Mouse (Mus musculus) hindbrain, postnatal 0 days (tissue): ENCODE measurements around the gene Zfp790. TPM values are rescaled to one million over a fixed set of nuclear protein-coding genes. Genes with fewer than 3 reads are reported as not detected.

ENCODE experiments used
- ATAC-seq: fragments of 200-750 bp; cut with Nextera tagmentation; 2 replicates; pipeline ENCODE4 v1.8.0; 2017; ENCODE audit warnings: mild to moderate bottlenecking, moderate TSS enrichment, moderate library complexity
- DNase-seq: peaks from one replicate; pipeline ENCODE4 v3.0.0-alpha.2; 2015; ENCODE audit warnings: low spot score
- H3K27ac ChIP-seq: fragments of 300-500 bp; sonication (generic); 2 replicates; pipeline ENCODE4 v1.5.1; 2014; ENCODE audit warnings: mild to moderate bottlenecking
- H3K27me3 ChIP-seq: fragments of 300-500 bp; sonication (generic); 2 replicates; pipeline ENCODE4 v1.6.1; 2014; ENCODE audit warnings: low read length, mixed read lengths; ENCODE audit not compliant: insufficient read depth
- H3K36me3 ChIP-seq: fragments of 300-500 bp; sonication (generic); 2 replicates; pipeline ENCODE4 v1.6.1; 2014; ENCODE audit warnings: low read length, mixed read lengths; ENCODE audit not compliant: insufficient read depth
- H3K4me1 ChIP-seq: fragments of 300-500 bp; sonication (generic); 2 replicates; pipeline ENCODE4 v1.6.1; 2014; ENCODE audit warnings: antibody characterized with exemption, low read length, mixed read lengths; ENCODE audit not compliant: insufficient read depth
- H3K4me2 ChIP-seq: fragments of 300-500 bp; sonication (generic); 2 replicates; pipeline ENCODE4 v1.6.1; 2014; ENCODE audit warnings: low read depth, mild to moderate bottlenecking, low read length, moderate library complexity, mixed read lengths
- H3K4me3 ChIP-seq: fragments of 300-500 bp; sonication (generic); 2 replicates; pipeline ENCODE4 v1.5.1; 2014; ENCODE audit warnings: low read length
- H3K9ac ChIP-seq: fragments of 300-500 bp; sonication (generic); replicated peaks from 2 replicates; pipeline ENCODE4 v1.6.1; 2014; ENCODE audit warnings: mild to moderate bottlenecking, low read length, moderate library complexity, mixed read lengths
- H3K9me3 ChIP-seq: fragments of 300-500 bp; sonication (generic); 2 replicates; pipeline ENCODE4 v1.6.1; 2016; ENCODE audit warnings: low read length, mixed read lengths
- CTCF ChIP-seq: IDR thresholded peaks from 2 replicates; pipeline ENCODE4 v1.5.1; 2016; ENCODE audit warnings: antibody characterized with exemption, control low read depth, low read depth
- WGBS: fragments of 180-500 bp; shearing (Covaris S2); extraction: QIAGEN DNeasy Blood & Tissue Kit; methylation state at CpG from one replicate; pipeline ENCODE4 v1.1.7; 2014; 5-methylcytosine and 5-hydroxymethylcytosine counted together
- polyA plus RNA-seq: library from polyadenylated mRNA; unstranded; fragments of >200 nt; fragmentation: Nextera tagmentation; extraction: Ambion mirVana; gene quantifications from 2 replicates; pipeline ENCODE4 v1.2.1, GENCODE M21; 2015
- total RNA-seq: library from RNA; depleted of rRNA; stranded (reverse); fragments of >200 nt; gene quantifications from 2 replicates; pipeline ENCODE4 v1.2.3, GENCODE M21; 2014

Gene Zfp790
- total and polyA plus RNA-seq, 2 experiments from 2014 or later: 6.4 to 8.8 TPM

GRCm38 (mm10) chr7:29812244-29812643 lies 3.7 kb upstream of the Zfp790 start:
- TF ChIP-seq CTCF: no peak
- no peak overlapping the region for H3K4me2 ChIP-seq
- H3K4me3 ChIP-seq: no peak overlapping the region
- no peak overlapping the region for H3K9ac ChIP-seq
- 0 out of 2 replicates have a peak, but pooled peaks cover 11% of the 10 kb centered on the region for H3K4me1 ChIP-seq
- 87% methylated on average over 1 of the region's 1 CpGs for WGBS
- ATAC-seq (no peak), DNase-seq (no peak)
- H3K9me3 ChIP-seq: no peaks in the 10 kb centered on the region
- no peaks in the 10 kb centered on the region for H3K27me3 ChIP-seq
- H3K27ac ChIP-seq: no peak overlapping the region
- H3K36me3 ChIP-seq: no peaks in the 10 kb centered on the region

- ATAC-seq (no peak), DNase-seq (no peak)
- Histone ChIP-seq H3K4me1 (peaks cover 22% of the 10 kb centered on the region; the same call in 1 of the 2 replicates), H3K27me3 (no peaks in the 10 kb centered on the region), H3K4me3 (no peak overlapping the region), H3K27ac (no peak overlapping the region), H3K9ac (no peak overlapping the region), H3K4me2 (peak overlapping the region; percentile 78; the same call in 1 of the 2 replicates), H3K9me3 (no peaks in the 10 kb centered on the region), H3K36me3 (no peaks in the 10 kb centered on the region)
- 95% methylated on average over 2 of the region's 2 CpGs for WGBS
- TF ChIP-seq CTCF: no peak
These were observed 1.5 kb upstream of the Zfp790 start for GRCm38 (mm10) chr7:29814381-29814780.

GRCm38 (mm10) chr7:29815061-29815784 lies 691 bp upstream of the Zfp790 start:
- H3K9me3 ChIP-seq: no peaks in the 10 kb centered on the region
- WGBS: under 1% methylated on average over 12 of the region's 12 CpGs

GRCm38 (mm10) chr7:29818619-29819254 lies 2.8 kb downstream of the Zfp790 start:
- Histone ChIP-seq H3K27ac (peak overlapping the region; percentile 38; the same call in 1 of the 2 replicates), H3K4me2 (peak overlapping the region; percentile 80), H3K36me3 (no peaks in the 10 kb centered on the region), H3K4me1 (peaks cover 24% of the 10 kb centered on the region; the same call in 1 of the 2 replicates), H3K9me3 (no peaks in the 10 kb centered on the region), H3K4me3 (peak overlapping the region; percentile 48), H3K27me3 (no peaks in the 10 kb centered on the region), H3K9ac (peak overlapping the region; percentile 44)
- TF ChIP-seq CTCF: no peak
- ATAC-seq: peak; percentile 80
- 2% methylated on average over 12 of the region's 12 CpGs for WGBS
- DNase-seq: peak; percentile 95

More at GRCm38 (mm10) chr7:29815061-29815784, 691 bp upstream of the Zfp790 start:
- Histone ChIP-seq H3K27ac (peak overlapping the region; percentile 83; the same call in 1 of the 2 replicates), H3K4me3 (peak overlapping the region; percentile 63), H3K9ac (peak overlapping the region; percentile 62), H3K4me2 (peak overlapping the region; percentile 78), H3K27me3 (no peaks in the 10 kb centered on the region), H3K4me1 (peaks cover 24% of the 10 kb centered on the region; the same call in 1 of the 2 replicates), H3K36me3 (no peaks in the 10 kb centered on the region)
- peak; percentile 30 for DNase-seq
- TF ChIP-seq CTCF: no peak
- ATAC-seq: peak; percentile 50

- Histone ChIP-seq H3K4me2 (no peak overlapping the region), H3K4me1 (no peaks in the 10 kb centered on the region), H3K9ac (no peak overlapping the region), H3K27ac (no peak overlapping the region), H3K36me3 (peaks cover 45% of the 10 kb centered on the region), H3K27me3 (no peaks in the 10 kb centered on the region), H3K4me3 (no peak overlapping the region), H3K9me3 (no peaks in the 10 kb centered on the region)
- WGBS: 86% methylated on average over 12 of the region's 12 CpGs
- TF ChIP-seq CTCF: no peak
- ATAC-seq: no peak
- no peak for DNase-seq
These were observed 12.1 kb downstream of the Zfp790 start for GRCm38 (mm10) chr7:29828001-29828400.

- no peak for TF ChIP-seq CTCF
- no peak overlapping the region for H3K9ac ChIP-seq
- H3K4me1 ChIP-seq: no peaks in the 10 kb centered on the region
- no peaks in the 10 kb centered on the region for H3K9me3 ChIP-seq
- no peak overlapping the region for H3K27ac ChIP-seq
- no peak for DNase-seq
- no peak for ATAC-seq
- no peaks in the 10 kb centered on the region for H3K27me3 ChIP-seq
- H3K4me2 ChIP-seq: no peak overlapping the region
- H3K4me3 ChIP-seq: no peak overlapping the region
- peaks cover 45% of the 10 kb centered on the region for H3K36me3 ChIP-seq
- WGBS: 70% methylated on average over 12 of the region's 12 CpGs
These were observed 13.9 kb downstream of the Zfp790 start for GRCm38 (mm10) chr7:29829804-29830203.
